Mouse (Mus musculus): ENCODE data around the gene Tmem44. TPM values are rescaled to one million over a fixed set of nuclear protein-coding genes. Genes with fewer than 3 reads are reported as not detected.

Gene Tmem44
- polyA plus RNA-seq, 1 experiment from 2014 or later = 76.4 TPM

- ATAC-seq (ENCODE audit: low FRiP score) = no peak
- H3K9ac ChIP-seq = no peak overlapping the region
- WGBS = 76% methylated on average over 10 of the region's 10 CpGs
Observed at GRCm38 (mm10) chr16:30507120-30507519, 43.5 kb downstream of the Tmem44 start.

GRCm38 (mm10) chr16:30505311-30506031 lies 45.2 kb downstream of the Tmem44 start:
- DNase-seq (ENCODE audit: low spot score) (no peak), ATAC-seq (ENCODE audit: low FRiP score) (no peak)
- Histone ChIP-seq H3K4me3 (replicated peaks; ENCODE audit: low read length) (no peak overlapping the region), H3K4me1 (replicated peaks; ENCODE audit: control insufficient read depth, insufficient read depth, low read length) (peaks cover 6% of the 10 kb centered on the region; the same call in 1 of the 2 replicates), H3K9ac (no peak overlapping the region), H3K4me2 (replicated peaks) (no peak overlapping the region), H3K36me3 (replicated peaks; ENCODE audit: control insufficient read depth, insufficient read depth) (no peaks in the 10 kb centered on the region), H3K9me3 (ENCODE audit: control insufficient read depth, low read length) (no peaks in the 10 kb centered on the region), H3K27ac (no peak overlapping the region), H3K27me3 (ENCODE audit: control insufficient read depth, insufficient read depth, low read length) (no peaks in the 10 kb centered on the region)
- 75% methylated on average over 11 of the region's 11 CpGs for whole genome bisulfite sequencing

More at GRCm38 (mm10) chr16:30507120-30507519, 43.5 kb downstream of the Tmem44 start:
- no peak for DNase-seq (ENCODE audit: low spot score)
- Histone ChIP-seq H3K4me1 (replicated peaks; ENCODE audit: control insufficient read depth, insufficient read depth, low read length) (peaks cover 16% of the 10 kb centered on the region), H3K36me3 (replicated peaks; ENCODE audit: control insufficient read depth, insufficient read depth) (no peaks in the 10 kb centered on the region), H3K4me2 (replicated peaks) (no peak overlapping the region), H3K27me3 (ENCODE audit: control insufficient read depth, insufficient read depth, low read length) (no peaks in the 10 kb centered on the region), H3K9me3 (ENCODE audit: control insufficient read depth, low read length) (no peaks in the 10 kb centered on the region), H3K27ac (no peak overlapping the region), H3K4me3 (replicated peaks; ENCODE audit: low read length) (no peak overlapping the region)

- no peak for ATAC-seq (ENCODE audit: low FRiP score)
- H3K9me3 ChIP-seq (ENCODE audit: control insufficient read depth, low read length) = no peaks in the 10 kb centered on the region
Observed at GRCm38 (mm10) chr16:30504856-30505255, 45.8 kb downstream of the Tmem44 start.

GRCm38 (mm10) chr16:30503958-30504357 lies 46.7 kb downstream of the Tmem44 start:
- H3K9ac ChIP-seq = no peak overlapping the region
- H3K9me3 ChIP-seq (ENCODE audit: control insufficient read depth, low read length) = no peaks in the 10 kb centered on the region
- WGBS = 18% methylated on average over 15 of the region's 15 CpGs
- no peak overlapping the region for H3K4me2 ChIP-seq (replicated peaks)
- H3K36me3 ChIP-seq (replicated peaks; ENCODE audit: control insufficient read depth, insufficient read depth) = no peaks in the 10 kb centered on the region
- no peak overlapping the region for H3K4me3 ChIP-seq (replicated peaks; ENCODE audit: low read length)
- ATAC-seq (ENCODE audit: low FRiP score) = no peak
- H3K4me1 ChIP-seq (replicated peaks; ENCODE audit: control insufficient read depth, insufficient read depth, low read length) = peaks cover 7% of the 10 kb centered on the region; the same call in 1 of the 2 replicates
- DNase-seq (ENCODE audit: low spot score) = peak; percentile 66
- no peak overlapping the region for H3K27ac ChIP-seq
- H3K27me3 ChIP-seq (ENCODE audit: control insufficient read depth, insufficient read depth, low read length) = no peaks in the 10 kb centered on the region

More at GRCm38 (mm10) chr16:30504856-30505255, 45.8 kb downstream of the Tmem44 start:
- Histone ChIP-seq H3K4me1 (replicated peaks; ENCODE audit: control insufficient read depth, insufficient read depth, low read length) (peaks cover 2% of the 10 kb centered on the region; the same call in 1 of the 2 replicates), H3K27me3 (ENCODE audit: control insufficient read depth, insufficient read depth, low read length) (no peaks in the 10 kb centered on the region), H3K4me2 (replicated peaks) (no peak overlapping the region), H3K9ac (no peak overlapping the region), H3K4me3 (replicated peaks; ENCODE audit: low read length) (no peak overlapping the region), H3K27ac (no peak overlapping the region), H3K36me3 (replicated peaks; ENCODE audit: control insufficient read depth, insufficient read depth) (no peaks in the 10 kb centered on the region)
- no peak for DNase-seq (ENCODE audit: low spot score)
- 70% methylated on average over 4 of the region's 4 CpGs for WGBS

- no peaks in the 10 kb centered on the region for H3K9me3 ChIP-seq (ENCODE audit: control insufficient read depth, low read length)
- peak overlapping the region; percentile 24; the same call in 1 of the 2 replicates for H3K4me2 ChIP-seq (replicated peaks)
- no peak for ATAC-seq (ENCODE audit: low FRiP score)
- H3K27me3 ChIP-seq (ENCODE audit: control insufficient read depth, insufficient read depth, low read length) = no peaks in the 10 kb centered on the region
- H3K9ac ChIP-seq = no peak overlapping the region
- DNase-seq (ENCODE audit: low spot score) = no peak
- H3K4me3 ChIP-seq (replicated peaks; ENCODE audit: low read length) = no peak overlapping the region
- no peaks in the 10 kb centered on the region for H3K36me3 ChIP-seq (replicated peaks; ENCODE audit: control insufficient read depth, insufficient read depth)
- H3K4me1 ChIP-seq (replicated peaks; ENCODE audit: control insufficient read depth, insufficient read depth, low read length) = peaks cover 8% of the 10 kb centered on the region; the same call in 1 of the 2 replicates
- WGBS = 45% methylated on average over 25 of the region's 25 CpGs
- H3K27ac ChIP-seq = no peak overlapping the region
Observed at GRCm38 (mm10) chr16:30502221-30502891, 48.3 kb downstream of the Tmem44 start.

GRCm38 (mm10) chr16:30501621-30502020 lies 49.0 kb downstream of the Tmem44 start:
- 62% methylated on average over 5 of the region's 5 CpGs for WGBS
- no peaks in the 10 kb centered on the region for H3K9me3 ChIP-seq (ENCODE audit: control insufficient read depth, low read length)
- no peaks in the 10 kb centered on the region for H3K36me3 ChIP-seq (replicated peaks; ENCODE audit: control insufficient read depth, insufficient read depth)
- ATAC-seq (ENCODE audit: low FRiP score) (no peak), DNase-seq (ENCODE audit: low spot score) (no peak)
- no peak overlapping the region for H3K4me3 ChIP-seq (replicated peaks; ENCODE audit: low read length)
- no peak overlapping the region for H3K9ac ChIP-seq
- H3K27me3 ChIP-seq (ENCODE audit: control insufficient read depth, insufficient read depth, low read length) = no peaks in the 10 kb centered on the region
- no peak overlapping the region for H3K4me2 ChIP-seq (replicated peaks)
- peaks cover 8% of the 10 kb centered on the region; the same call in 1 of the 2 replicates for H3K4me1 ChIP-seq (replicated peaks; ENCODE audit: control insufficient read depth, insufficient read depth, low read length)
- no peak overlapping the region for H3K27ac ChIP-seq

GRCm38 (mm10) chr16:30500223-30500622 lies 50.4 kb downstream of the Tmem44 start:
- DNase-seq (ENCODE audit: low spot score) (no peak), ATAC-seq (ENCODE audit: low FRiP score) (no peak)
- H3K4me3 ChIP-seq (replicated peaks; ENCODE audit: low read length) = no peak overlapping the region
- H3K27ac ChIP-seq = no peak overlapping the region
- H3K27me3 ChIP-seq (ENCODE audit: control insufficient read depth, insufficient read depth, low read length) = no peaks in the 10 kb centered on the region
- no peak overlapping the region for H3K9ac ChIP-seq
- peaks cover 8% of the 10 kb centered on the region; the same call in 1 of the 2 replicates for H3K4me1 ChIP-seq (replicated peaks; ENCODE audit: control insufficient read depth, insufficient read depth, low read length)
- no peak overlapping the region for H3K4me2 ChIP-seq (replicated peaks)
- H3K9me3 ChIP-seq (ENCODE audit: control insufficient read depth, low read length) = no peaks in the 10 kb centered on the region
- no peaks in the 10 kb centered on the region for H3K36me3 ChIP-seq (replicated peaks; ENCODE audit: control insufficient read depth, insufficient read depth)
- whole genome bisulfite sequencing = 83% methylated on average over 7 of the region's 7 CpGs

GRCm38 (mm10) chr16:30499126-30499857 lies 51.4 kb downstream of the Tmem44 start:
- Histone ChIP-seq H3K36me3 (replicated peaks; ENCODE audit: control insufficient read depth, insufficient read depth) (no peaks in the 10 kb centered on the region), H3K9me3 (ENCODE audit: control insufficient read depth, low read length) (no peaks in the 10 kb centered on the region), H3K4me3 (replicated peaks; ENCODE audit: low read length) (no peak overlapping the region), H3K4me2 (replicated peaks) (no peak overlapping the region; the same call in 1 of the 2 replicates), H3K27me3 (ENCODE audit: control insufficient read depth, insufficient read depth, low read length) (no peaks in the 10 kb centered on the region), H3K9ac (no peak overlapping the region), H3K4me1 (replicated peaks; ENCODE audit: control insufficient read depth, insufficient read depth, low read length) (peaks cover 8% of the 10 kb centered on the region; the same call in 1 of the 2 replicates), H3K27ac (no peak overlapping the region)
- ATAC-seq (ENCODE audit: low FRiP score) (no peak), DNase-seq (ENCODE audit: low spot score) (no peak)
- WGBS = 22% methylated on average over 16 of the region's 16 CpGs

- ATAC-seq (ENCODE audit: low FRiP score) = no peak
- H3K36me3 ChIP-seq (replicated peaks; ENCODE audit: control insufficient read depth, insufficient read depth) = no peaks in the 10 kb centered on the region
- H3K9me3 ChIP-seq (ENCODE audit: control insufficient read depth, low read length) = no peaks in the 10 kb centered on the region
- DNase-seq (ENCODE audit: low spot score) = no peak
- WGBS = 91% methylated on average over 5 of the region's 5 CpGs
- no peak overlapping the region for H3K9ac ChIP-seq
- H3K27me3 ChIP-seq (ENCODE audit: control insufficient read depth, insufficient read depth, low read length) = no peaks in the 10 kb centered on the region
- H3K4me3 ChIP-seq (replicated peaks; ENCODE audit: low read length) = no peak overlapping the region
- H3K4me2 ChIP-seq (replicated peaks) = no peak overlapping the region
- H3K27ac ChIP-seq = no peak overlapping the region
- 0 out of 2 replicates have a peak, but pooled peaks cover 8% of the 10 kb centered on the region for H3K4me1 ChIP-seq (replicated peaks; ENCODE audit: control insufficient read depth, insufficient read depth, low read length)
Observed at GRCm38 (mm10) chr16:30497307-30497706, 53.3 kb downstream of the Tmem44 start.

Data from hindbrain, embryonic 14.5 days (tissue).